Mouse (Mus musculus) midbrain, embryonic 15.5 days (tissue): ENCODE results near the gene Gm13279. TPM values are rescaled to one million over a fixed set of nuclear protein-coding genes. Genes with fewer than 3 reads are reported as not detected.
"Not testable (repeated sequence)": the region's sequence is repeated elsewhere in the genome, so short reads cannot be mapped to it uniquely, and the experiment has no call there.

ENCODE experiments used
- ATAC-seq: fragments of 200-750 bp; cut with Nextera tagmentation; replicated peaks from 2 replicates; pipeline ENCODE4 v1.8.0; 2017; ENCODE audit warnings: moderate TSS enrichment
- H3K27ac ChIP-seq: fragments of 300-500 bp; sonication (generic); 2 replicates; pipeline ENCODE4 v1.5.1; 2015; ENCODE audit warnings: mild to moderate bottlenecking, inconsistent platforms
- H3K27me3 ChIP-seq: fragments of 300-500 bp; sonication (generic); replicated peaks from 2 replicates; pipeline ENCODE4 v1.6.1; 2015; ENCODE audit warnings: inconsistent platforms
- H3K36me3 ChIP-seq: fragments of 300-500 bp; sonication (generic); replicated peaks from 2 replicates; pipeline ENCODE4 v1.6.1; 2015; ENCODE audit warnings: inconsistent platforms
- H3K4me1 ChIP-seq: fragments of 300-500 bp; sonication (generic); 2 replicates; pipeline ENCODE4 v1.6.1; 2015; ENCODE audit warnings: inconsistent platforms
- H3K4me2 ChIP-seq: fragments of 300-500 bp; sonication (generic); 2 replicates; pipeline ENCODE4 v1.6.1; 2015; ENCODE audit warnings: inconsistent platforms, mild to moderate bottlenecking, moderate library complexity
- H3K4me3 ChIP-seq: fragments of 300-500 bp; sonication (generic); 2 replicates; pipeline ENCODE4 v1.5.1; 2015; ENCODE audit warnings: mild to moderate bottlenecking, inconsistent platforms
- H3K9ac ChIP-seq: fragments of 300-500 bp; sonication (generic); 2 replicates; pipeline ENCODE4 v1.6.1; 2015; ENCODE audit warnings: mild to moderate bottlenecking, inconsistent platforms
- H3K9me3 ChIP-seq: fragments of 300-500 bp; sonication (generic); 2 replicates; pipeline ENCODE4 v1.6.1; 2016; ENCODE audit warnings: inconsistent platforms
- WGBS: fragments of 180-500 bp; shearing (Covaris S2); methylation state at CpG from one replicate; pipeline ENCODE4 v1.1.7; 2015; ENCODE audit warnings: mixed read lengths; 5-methylcytosine and 5-hydroxymethylcytosine counted together
- polyA plus RNA-seq: library from polyadenylated mRNA; unstranded; fragments of >200 nt; fragmentation: Nextera tagmentation; extraction: Ambion mirVana; gene quantifications from 2 replicates; pipeline ENCODE4 v1.2.1, GENCODE M21; 2015

Gene Gm13279
- not detected in 2 replicates for polyA plus RNA-seq

DNA sequence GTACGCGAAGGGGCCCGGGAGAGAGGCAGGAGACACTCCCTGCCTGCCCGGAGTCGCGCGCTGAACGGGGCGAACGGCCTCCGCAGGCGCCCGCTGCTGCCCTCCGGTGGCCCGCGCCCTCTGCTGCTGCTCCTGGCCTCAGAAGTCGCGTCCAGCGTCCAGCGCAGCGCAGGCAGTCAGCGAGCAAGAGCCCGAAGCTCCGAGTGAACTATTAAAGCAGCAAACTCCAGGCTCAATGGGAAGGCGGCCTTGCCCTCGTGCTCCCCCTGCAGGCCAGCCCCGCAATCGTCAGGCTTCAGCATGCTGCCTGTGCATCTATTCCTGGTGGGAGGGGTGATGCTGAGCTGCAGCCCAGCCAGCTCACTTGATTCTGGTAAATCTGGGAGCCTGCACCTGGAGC, at the start of gene Gm13279:
Gene Gm13279, plus strand, starts transcription at position 301 of the 400 bp plus-strand sequence.
- not testable (repeated sequence) for H3K4me2 ChIP-seq, H3K27ac ChIP-seq, H3K4me1 ChIP-seq, H3K36me3 ChIP-seq, H3K27me3 ChIP-seq, H3K9ac ChIP-seq, H3K4me3 ChIP-seq, H3K9me3 ChIP-seq, ATAC-seq
- no CpG with 5 or more reads among the region's 28 CpGs for WGBS

DNA sequence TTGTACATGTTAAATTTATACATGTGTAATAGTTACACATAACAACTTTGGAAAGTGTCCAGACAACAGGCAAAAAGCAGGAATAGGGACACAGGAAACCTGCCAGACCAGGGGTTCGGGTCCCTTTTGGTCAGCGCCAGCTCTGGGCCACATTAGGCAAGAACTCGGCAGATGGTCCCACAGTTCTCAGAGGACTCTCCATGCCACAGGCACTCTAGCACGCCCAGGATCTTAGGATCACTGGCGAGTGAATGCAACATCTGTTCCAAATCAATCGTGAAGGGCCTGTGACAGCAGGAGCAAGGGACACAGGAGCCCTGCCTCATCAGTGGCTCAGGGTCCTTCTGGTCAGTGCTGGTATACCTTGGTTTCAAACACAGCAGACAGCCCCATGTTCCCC, 47.3 kb upstream of the Gm13279 start:
- no peaks in the 10 kb centered on the region for H3K4me1 ChIP-seq
- no peaks in the 10 kb centered on the region for H3K36me3 ChIP-seq
- H3K9ac ChIP-seq, result no peak overlapping the region
- H3K9me3 ChIP-seq, result no peaks in the 10 kb centered on the region
- no peak for ATAC-seq
- no peaks in the 10 kb centered on the region for H3K27me3 ChIP-seq
- H3K4me3 ChIP-seq, result no peak overlapping the region
- H3K4me2 ChIP-seq, result no peak overlapping the region
- WGBS, result 56% methylated on average over 6 of the region's 6 CpGs
- H3K27ac ChIP-seq, result no peak overlapping the region

DNA sequence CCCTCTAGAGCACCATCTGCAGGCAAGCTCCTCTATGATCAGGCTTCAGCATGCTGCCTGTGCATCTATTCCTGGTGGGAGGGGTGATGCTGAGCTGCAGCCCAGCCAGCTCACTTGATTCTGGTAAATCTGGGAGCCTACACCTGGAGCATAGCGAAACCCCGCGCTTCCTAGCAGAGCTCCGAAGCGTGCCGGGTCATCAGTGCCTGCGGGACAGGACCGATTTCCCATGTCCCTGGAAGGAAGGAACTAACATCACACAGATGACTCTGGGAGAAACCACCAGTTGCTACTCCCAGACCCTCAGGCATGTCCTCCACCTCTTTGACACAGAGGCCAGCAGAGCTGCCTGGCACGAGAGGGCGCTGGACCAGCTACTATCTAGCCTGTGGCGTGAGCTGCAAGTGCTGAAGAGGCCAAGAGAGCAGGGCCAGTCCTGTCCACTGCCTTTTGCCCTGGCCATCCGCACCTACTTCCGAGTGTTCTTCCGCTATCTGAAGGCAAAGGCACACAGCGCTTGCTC, 42.3 kb upstream of the Gm13279 start, which contains the start of gene Gm13271:
Gene Gm13271, plus strand, starts transcription at position 51 of the 523 bp plus-strand sequence.
- H3K27ac ChIP-seq, H3K36me3 ChIP-seq, H3K9ac ChIP-seq, H3K27me3 ChIP-seq, H3K4me3 ChIP-seq, H3K4me1 ChIP-seq, H3K4me2 ChIP-seq, H3K9me3 ChIP-seq, ATAC-seq: not testable (repeated sequence)
- WGBS, result 77% methylated on average over 15 of the region's 15 CpGs

DNA sequence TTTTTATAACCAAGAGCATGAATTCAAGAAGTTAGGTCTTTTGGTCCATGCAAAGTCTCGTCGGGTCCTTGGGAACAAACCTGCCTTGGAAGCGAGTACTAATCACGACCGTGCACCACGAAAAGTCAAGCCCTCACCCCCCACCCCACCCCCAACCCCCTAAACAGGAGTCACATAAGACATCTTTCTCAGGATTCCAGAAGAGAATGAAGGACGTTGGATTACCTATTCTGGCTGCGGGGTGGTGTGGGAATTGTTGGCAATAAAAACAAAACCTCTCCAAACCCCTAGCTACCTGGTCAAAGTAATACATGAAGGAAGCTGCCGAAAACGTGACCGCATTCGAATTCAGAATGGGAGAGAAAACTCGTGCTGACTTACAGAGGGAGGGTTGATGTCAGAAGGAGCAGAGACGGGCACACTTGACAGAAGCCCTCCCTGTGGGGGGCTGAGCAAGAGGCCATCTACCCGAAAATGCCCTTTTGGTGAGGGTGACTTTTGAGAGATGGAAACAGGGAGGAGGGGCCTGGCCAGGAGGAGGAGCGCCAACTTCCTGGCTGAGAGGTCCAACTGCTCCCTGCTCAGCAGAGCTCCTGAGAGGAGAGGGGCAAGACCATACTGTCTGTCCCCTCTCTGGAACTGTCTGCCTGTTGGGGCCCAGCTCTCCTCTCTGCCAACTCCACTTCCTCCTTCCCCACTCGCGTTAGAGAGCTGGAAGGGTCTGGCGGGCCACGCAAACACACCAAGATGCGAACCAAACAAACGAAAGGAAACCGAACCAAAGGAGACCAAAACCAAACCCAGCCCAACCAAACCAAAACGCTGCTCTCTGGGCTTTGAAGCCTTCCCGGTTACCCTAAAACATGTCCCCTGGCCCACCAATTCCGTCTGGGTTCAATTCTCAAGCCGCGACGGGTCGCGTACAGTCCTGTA, 40.4 kb upstream of the Gm13279 start:
- not testable (repeated sequence) for H3K9me3 ChIP-seq, H3K27me3 ChIP-seq, ATAC-seq, H3K36me3 ChIP-seq, H3K4me1 ChIP-seq
- Histone ChIP-seq H3K4me3 (peak overlapping the region; percentile 47), H3K4me2 (peak overlapping the region; percentile 91), H3K9ac (peak overlapping the region; percentile 53), H3K27ac (peak overlapping the region; percentile 71)
- 9% methylated on average over 29 of the region's 31 CpGs for WGBS

DNA sequence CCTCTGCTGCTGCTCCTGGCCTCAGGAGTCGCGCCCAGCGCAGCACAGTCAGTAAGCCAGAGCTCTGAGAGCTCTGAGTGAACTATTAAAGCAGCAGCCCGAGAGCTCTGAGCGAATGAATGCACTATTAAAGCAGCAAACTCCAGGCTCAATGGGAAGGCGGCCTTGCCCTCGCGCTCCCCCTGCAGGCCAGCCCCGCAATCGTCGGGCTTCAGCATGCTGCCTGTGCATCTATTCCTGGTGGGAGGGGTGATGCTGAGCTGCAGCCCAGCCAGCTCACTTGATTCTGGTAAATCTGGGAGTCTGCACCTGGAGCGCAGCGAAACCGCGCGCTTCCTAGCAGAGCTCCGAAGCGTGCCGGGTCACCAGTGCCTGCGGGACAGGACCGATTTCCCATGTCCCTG, 39.6 kb upstream of the Gm13279 start:
- ATAC-seq, result peak; percentile 100
- H3K4me1 ChIP-seq, H3K27me3 ChIP-seq, H3K36me3 ChIP-seq, H3K9me3 ChIP-seq: not testable (repeated sequence)
- H3K9ac ChIP-seq, result peak overlapping the region; percentile 53
- H3K27ac ChIP-seq, result peak overlapping the region; percentile 71
- peak overlapping the region; percentile 47 for H3K4me3 ChIP-seq
- H3K4me2 ChIP-seq, result peak overlapping the region; percentile 91
- 0% methylated on average over 21 of the region's 21 CpGs for WGBS

DNA sequence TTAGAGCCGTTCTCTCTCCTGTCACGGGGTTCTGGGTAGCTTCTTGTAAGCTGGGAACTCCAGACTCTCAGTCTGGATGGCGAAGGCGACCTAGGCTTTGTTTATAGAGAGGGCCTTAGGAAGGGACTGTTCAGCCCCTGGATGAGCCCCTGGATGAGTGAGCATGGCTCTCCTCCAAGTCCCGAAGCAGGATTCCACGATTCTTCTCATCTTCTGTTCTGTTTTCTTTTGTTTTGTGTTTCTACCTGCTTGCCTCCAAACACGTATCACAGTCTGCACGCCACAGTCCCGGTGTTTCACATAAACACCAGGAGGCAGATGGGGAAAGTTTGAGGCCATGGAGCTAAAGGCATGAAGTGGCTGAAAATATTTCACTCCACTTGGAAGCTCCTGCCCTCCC, 38.4 kb upstream of the Gm13279 start:
- H3K36me3 ChIP-seq, H3K9ac ChIP-seq, H3K9me3 ChIP-seq, H3K4me1 ChIP-seq, ATAC-seq, H3K27ac ChIP-seq, H3K4me3 ChIP-seq, H3K4me2 ChIP-seq, H3K27me3 ChIP-seq: not testable (repeated sequence)
- WGBS, result 84% methylated on average over 9 of the region's 9 CpGs

DNA sequence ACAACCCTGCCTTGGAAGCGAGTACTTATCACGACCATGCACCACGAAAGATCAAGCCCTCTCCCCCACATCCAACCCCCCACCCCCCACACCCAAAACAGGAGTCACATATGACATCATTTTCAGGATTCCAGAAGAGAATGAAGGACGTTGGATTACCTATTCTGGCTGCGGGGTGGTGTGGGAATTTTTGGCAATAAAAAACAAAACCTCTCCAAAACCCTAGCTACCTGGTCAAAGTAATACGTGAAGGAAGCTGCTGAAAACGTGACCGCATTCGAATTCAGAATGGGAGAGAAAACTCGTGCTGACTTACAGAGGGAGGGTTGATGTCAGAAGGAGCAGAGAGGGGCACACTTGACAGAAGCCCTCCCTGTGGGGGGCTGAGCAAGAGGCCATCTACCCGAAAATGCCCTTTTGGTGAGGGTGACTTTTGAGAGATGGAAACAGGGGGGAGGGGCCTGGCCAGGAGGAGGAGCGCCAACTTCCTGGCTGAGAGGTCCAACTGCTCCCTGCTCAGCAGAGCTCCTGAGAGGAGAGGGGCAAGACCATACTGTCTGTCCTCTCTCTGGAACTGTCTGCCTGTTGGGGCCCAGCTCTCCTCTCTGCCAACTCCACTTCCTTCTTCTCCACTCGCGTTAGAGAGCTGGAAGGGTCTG, 37.5 kb upstream of the Gm13279 start, which contains the start of gene Gm13283:
Gene Gm13283, plus strand, starts transcription at position 510 of the 659 bp plus-strand sequence.
- H3K4me2 ChIP-seq, result peak within 1 kb of the TSS; percentile 69
- 24% methylated on average over 10 of the region's 14 CpGs for WGBS
- H3K36me3 ChIP-seq, H3K27me3 ChIP-seq, H3K27ac ChIP-seq, ATAC-seq, H3K4me1 ChIP-seq, H3K9me3 ChIP-seq, H3K9ac ChIP-seq: not testable (repeated sequence)
- H3K4me3 ChIP-seq, result peak within 1 kb of the TSS; percentile 34

DNA sequence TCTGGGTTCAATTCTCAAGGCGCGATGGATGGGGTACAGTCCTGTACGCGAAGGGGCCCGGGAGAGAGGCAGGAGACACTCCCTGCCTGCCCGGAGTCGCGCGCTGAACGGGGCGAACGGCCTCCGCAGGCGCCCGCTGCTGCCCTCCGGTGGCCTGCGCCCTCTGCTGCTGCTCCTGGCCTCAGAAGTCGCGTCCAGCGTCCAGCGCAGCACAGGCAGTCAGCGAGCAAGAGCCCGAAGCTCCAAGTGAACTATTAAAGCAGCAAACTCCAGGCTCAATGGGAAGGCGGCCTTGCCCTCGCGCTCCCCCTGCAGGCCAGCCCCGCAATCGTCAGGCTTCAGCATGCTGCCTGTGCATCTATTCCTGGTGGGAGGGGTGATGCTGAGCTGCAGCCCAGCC, 36.8 kb upstream of the Gm13279 start:
- H3K4me1 ChIP-seq, H3K27me3 ChIP-seq, ATAC-seq, H3K9me3 ChIP-seq, H3K36me3 ChIP-seq, H3K27ac ChIP-seq, H3K9ac ChIP-seq: not testable (repeated sequence)
- 0% methylated on average over 23 of the region's 28 CpGs for WGBS
- peak overlapping the region; percentile 69 for H3K4me2 ChIP-seq
- H3K4me3 ChIP-seq, result peak overlapping the region; percentile 34

DNA sequence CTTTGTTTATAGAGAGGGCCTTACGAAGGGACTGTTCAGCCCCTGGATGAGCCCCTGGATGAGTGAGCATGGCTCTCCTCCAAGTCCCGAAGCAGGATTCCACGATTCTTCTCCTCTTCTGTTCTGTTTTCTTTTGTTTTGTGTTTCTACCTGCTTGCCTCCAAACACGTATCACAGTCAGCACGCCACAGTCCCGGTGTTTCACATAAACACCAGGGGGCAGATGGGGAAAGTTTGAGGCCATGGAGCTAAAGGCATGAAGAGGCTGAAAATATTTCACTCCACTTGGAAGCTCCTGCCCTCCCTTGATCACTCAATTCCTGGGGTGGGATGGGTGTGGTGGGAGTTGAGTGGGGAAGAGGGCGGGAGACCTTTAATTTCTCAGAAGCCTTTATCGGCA, 35.4 kb upstream of the Gm13279 start:
- not testable (repeated sequence) for H3K4me3 ChIP-seq, H3K4me1 ChIP-seq, H3K27ac ChIP-seq, H3K9me3 ChIP-seq, H3K9ac ChIP-seq, H3K4me2 ChIP-seq, H3K36me3 ChIP-seq, ATAC-seq, H3K27me3 ChIP-seq
- WGBS, result 64% methylated on average over 6 of the region's 8 CpGs

DNA sequence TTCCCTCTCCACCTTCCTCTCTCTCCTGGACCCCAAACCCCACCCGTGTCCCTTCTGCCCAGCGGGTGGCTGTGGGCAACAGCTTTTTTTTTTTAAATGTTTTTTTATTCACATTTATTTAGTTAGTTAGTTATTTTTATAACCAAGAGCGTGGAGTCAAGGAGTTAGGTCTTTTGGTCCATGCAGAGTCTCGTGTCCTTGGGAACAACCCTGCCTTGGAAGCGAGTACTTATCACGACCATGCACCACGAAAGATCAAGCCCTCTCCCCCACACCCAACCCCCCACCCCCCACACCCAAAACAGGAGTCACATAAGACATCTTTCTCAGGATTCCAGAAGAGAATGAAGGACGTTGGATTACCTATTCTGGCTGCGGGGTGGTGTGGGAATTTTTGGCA, 34.9 kb upstream of the Gm13279 start:
- ATAC-seq, H3K36me3 ChIP-seq, H3K4me3 ChIP-seq, H3K27ac ChIP-seq, H3K9ac ChIP-seq, H3K4me2 ChIP-seq, H3K27me3 ChIP-seq, H3K4me1 ChIP-seq, H3K9me3 ChIP-seq: not testable (repeated sequence)
- WGBS, result 43% methylated on average over 9 of the region's 9 CpGs

DNA sequence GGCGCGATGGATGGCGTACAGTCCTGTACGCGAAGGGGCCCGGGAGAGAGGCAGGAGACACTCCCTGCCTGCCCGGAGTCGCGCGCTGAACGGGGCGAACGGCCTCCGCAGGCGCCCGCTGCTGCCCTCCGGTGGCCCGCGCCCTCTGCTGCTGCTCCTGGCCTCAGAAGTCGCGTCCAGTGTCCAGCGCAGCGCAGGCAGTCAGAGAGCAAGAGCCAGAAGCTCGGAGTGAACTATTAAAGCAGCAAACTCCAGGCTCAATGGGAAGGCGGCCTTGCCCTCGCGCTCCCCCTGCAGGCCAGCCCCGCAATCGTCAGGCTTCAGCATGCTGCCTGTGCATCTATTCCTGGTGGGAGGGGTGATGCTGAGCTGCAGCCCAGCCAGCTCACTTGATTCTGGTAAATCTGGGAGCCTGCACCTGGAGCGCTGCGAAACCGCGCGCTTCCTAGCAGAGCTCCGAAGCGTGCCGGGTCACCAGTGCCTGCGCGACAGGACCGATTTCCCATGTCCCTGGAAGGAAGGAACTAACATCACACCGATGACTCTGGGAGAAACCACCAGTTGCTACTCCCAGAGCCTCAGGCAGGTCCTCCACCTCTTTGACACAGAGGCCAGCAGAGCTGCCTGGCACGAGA, 33.7 kb upstream of the Gm13279 start:
- not testable (repeated sequence) for H3K9ac ChIP-seq, H3K36me3 ChIP-seq, H3K4me1 ChIP-seq, H3K9me3 ChIP-seq, H3K27me3 ChIP-seq, ATAC-seq, H3K27ac ChIP-seq
- H3K4me3 ChIP-seq, result peak overlapping the region; percentile 38
- 3% methylated on average over 33 of the region's 42 CpGs for WGBS
- peak overlapping the region; percentile 63 for H3K4me2 ChIP-seq

DNA sequence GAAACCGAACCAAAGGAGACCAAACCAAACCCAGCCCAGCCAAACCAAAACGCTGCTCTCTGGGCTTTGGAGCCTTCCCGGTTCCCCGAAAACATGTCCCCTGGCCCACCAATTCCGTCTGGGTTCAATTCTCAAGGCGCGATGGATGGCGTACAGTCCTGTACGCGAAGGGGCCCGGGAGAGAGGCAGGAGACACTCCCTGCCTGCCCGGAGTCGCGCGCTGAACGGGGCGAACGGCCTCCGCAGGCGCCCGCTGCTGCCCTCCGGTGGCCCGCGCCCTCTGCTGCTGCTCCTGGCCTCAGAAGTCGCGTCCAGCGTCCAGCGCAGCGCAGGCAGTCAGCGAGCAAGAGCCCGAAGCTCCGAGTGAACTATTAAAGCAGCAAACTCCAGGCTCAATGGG, 23.7 kb upstream of the Gm13279 start, which contains the start of gene Gm13290:
Gene Gm13290, plus strand, starts transcription at position 301 of the 400 bp plus-strand sequence.
- WGBS, result no CpG with 5 or more reads among the region's 32 CpGs
- H3K9ac ChIP-seq, H3K27me3 ChIP-seq, ATAC-seq, H3K27ac ChIP-seq, H3K4me3 ChIP-seq, H3K36me3 ChIP-seq, H3K9me3 ChIP-seq, H3K4me1 ChIP-seq, H3K4me2 ChIP-seq: not testable (repeated sequence)
